Mouse (Mus musculus) bone marrow, adult 2 months (tissue): ENCODE measurements around the gene Efhc1. TPM values are rescaled to one million over a fixed set of nuclear protein-coding genes. Genes with fewer than 3 reads are reported as not detected.

Experiments
- H3K27ac ChIP-seq: fragments of 200-500 bp; 2 replicates; pipeline ENCODE4 v1.5.1; 2012; ENCODE audit warnings: low read depth, mild to moderate bottlenecking, control low read depth, inconsistent platforms, low read length; ENCODE audit not compliant: control insufficient read depth, poor library complexity, insufficient read depth
- H3K4me1 ChIP-seq: fragments of 200-500 bp; 2 replicates; pipeline ENCODE4 v1.6.1; 2011; ENCODE audit warnings: low read length; ENCODE audit not compliant: control insufficient read depth, insufficient read depth
- H3K4me3 ChIP-seq: fragments of 200-500 bp; replicated peaks from 2 replicates; pipeline ENCODE3; 2011; ENCODE audit warnings: mild to moderate bottlenecking, low read depth, low read length, control low read depth; ENCODE audit not compliant: control insufficient read depth
- CTCF ChIP-seq: fragments of 200-500 bp; IDR thresholded peaks from 2 replicates; pipeline ENCODE4 v1.5.1; 2011; ENCODE audit warnings: low read length, control low read depth; ENCODE audit not compliant: control insufficient read depth, insufficient read depth
- POLR2A ChIP-seq: fragments of 200-500 bp; IDR thresholded peaks from 2 replicates; pipeline ENCODE4 v1.6.1; 2011; ENCODE audit warnings: low read depth, mild to moderate bottlenecking, control low read depth, low read length, borderline replicate concordance; ENCODE audit not compliant: control insufficient read depth
- WGBS: fragments of 180-500 bp; shearing (Covaris S2); methylation state at CpG from one replicate; pipeline ENCODE4 v1.1.7; 2018; 5-methylcytosine and 5-hydroxymethylcytosine counted together
- polyA plus RNA-seq: library from polyadenylated mRNA; stranded (reverse); fragments of >200 nt; gene quantifications from 2 replicates; pipeline ENCODE4 v1.2.4, GENCODE M21; 2011; ENCODE audit warnings: low replicate concordance; ENCODE audit not compliant: missing spikeins, insufficient read depth, insufficient read length

Gene Efhc1
- 1.6 TPM in 1 of 2 replicates, not detected in the other for polyA plus RNA-seq

- 1% methylated on average over 23 of the region's 23 CpGs for whole genome bisulfite sequencing
- Histone ChIP-seq H3K27ac (no peak within 1 kb of the TSS; the same call in 1 of the 2 replicates), H3K4me3 (peak within 1 kb of the TSS; percentile 53), H3K4me1 (no peaks in the 10 kb centered on the region; the same call in 1 of the 2 replicates)
- peak; percentile 33; the same call in 1 of the 2 replicates for TF ChIP-seq POLR2A
- TF ChIP-seq CTCF = no peak
Observed at GRCm38 (mm10) chr1:20951300-20951763, at the start of gene Efhc1. Gene Efhc1 (plus strand): TSS chr1:20951626.

GRCm38 (mm10) chr1:20905501-20906127 is 45.8 kb upstream of the Efhc1 start:
- no peak overlapping the region for H3K27ac ChIP-seq
- H3K4me1 ChIP-seq = no peaks in the 10 kb centered on the region
- H3K4me3 ChIP-seq = no peak overlapping the region
- 89% methylated on average over 8 of the region's 8 CpGs for WGBS
- TF ChIP-seq POLR2A (no peak), CTCF (no peak)

- TF ChIP-seq POLR2A = no peak
- TF ChIP-seq CTCF = no peak
- no peak overlapping the region for H3K27ac ChIP-seq
- 88% methylated on average over 9 of the region's 9 CpGs for WGBS
- H3K4me1 ChIP-seq = no peaks in the 10 kb centered on the region
- H3K4me3 ChIP-seq = no peak overlapping the region
Observed at GRCm38 (mm10) chr1:20906128-20906515, 45.3 kb upstream of the Efhc1 start.

GRCm38 (mm10) chr1:20908541-20908940 is 42.9 kb upstream of the Efhc1 start:
- Histone ChIP-seq H3K27ac (no peak overlapping the region), H3K4me3 (no peak overlapping the region), H3K4me1 (no peaks in the 10 kb centered on the region)
- 62% methylated on average over 4 of the region's 4 CpGs for WGBS
- TF ChIP-seq POLR2A (no peak), CTCF (no peak)

GRCm38 (mm10) chr1:20912115-20912514 is 39.3 kb upstream of the Efhc1 start:
- WGBS = 1% methylated on average over 2 of the region's 2 CpGs
- Histone ChIP-seq H3K4me3 (no peak overlapping the region), H3K27ac (no peak overlapping the region), H3K4me1 (no peaks in the 10 kb centered on the region)
- no peak for TF ChIP-seq POLR2A
- TF ChIP-seq CTCF = no peak

- WGBS = 16% methylated on average over 13 of the region's 13 CpGs
- no peaks in the 10 kb centered on the region for H3K4me1 ChIP-seq
- no peak overlapping the region for H3K4me3 ChIP-seq
- TF ChIP-seq CTCF (no peak), POLR2A (no peak)
- no peak overlapping the region for H3K27ac ChIP-seq
Observed at GRCm38 (mm10) chr1:20912527-20913171, 38.8 kb upstream of the Efhc1 start.

- no peak overlapping the region for H3K27ac ChIP-seq
- WGBS = 86% methylated on average over 3 of the region's 3 CpGs
- TF ChIP-seq CTCF (no peak), POLR2A (no peak)
- H3K4me1 ChIP-seq = no peaks in the 10 kb centered on the region
- no peak overlapping the region for H3K4me3 ChIP-seq
Observed at GRCm38 (mm10) chr1:20914769-20915168, 36.7 kb upstream of the Efhc1 start.

GRCm38 (mm10) chr1:20915608-20916007 is 35.8 kb upstream of the Efhc1 start:
- TF ChIP-seq CTCF = no peak
- TF ChIP-seq POLR2A = no peak
- WGBS = 88% methylated on average over 5 of the region's 5 CpGs

More at GRCm38 (mm10) chr1:20915608-20916007, 35.8 kb upstream of the Efhc1 start:
- Histone ChIP-seq H3K4me3 (no peak overlapping the region), H3K27ac (no peak overlapping the region), H3K4me1 (no peaks in the 10 kb centered on the region)
